Mouse (Mus musculus) heart, adult 2 months (tissue): Measurements from ENCODE around the gene Cr2.

Source experiments
- EP300 ChIP-seq: fragments of 200-500 bp; IDR thresholded peaks from 2 replicates; pipeline ENCODE4 v1.6.1; 2011; ENCODE audit warnings: low read depth, low read length, control low read depth; ENCODE audit not compliant: insufficient read depth
- POLR2A ChIP-seq: fragments of 200-500 bp; IDR thresholded peaks from 2 replicates; pipeline ENCODE4 v1.6.1; 2011; ENCODE audit warnings: mild to moderate bottlenecking, low read depth, low read length, control low read depth; ENCODE audit not compliant: insufficient read depth

DNA sequence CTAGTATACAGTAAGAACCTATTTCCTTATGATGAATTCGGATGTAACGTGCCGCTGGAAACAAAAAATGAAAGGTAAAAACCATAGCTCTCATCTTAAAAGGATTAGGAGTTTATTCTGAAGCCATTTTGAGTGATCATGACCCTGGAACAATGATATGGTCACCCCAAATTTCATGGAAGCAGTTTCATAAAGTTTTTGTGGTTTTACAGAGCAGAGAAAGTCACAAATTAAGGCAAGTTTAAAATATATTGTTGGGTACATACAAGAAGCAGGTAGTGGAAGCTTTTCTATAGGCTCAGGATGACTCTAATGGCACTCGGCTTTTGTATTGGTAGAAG is 44.9 kb downstream of the Cr2 start:
- no peak for TF ChIP-seq EP300
- no peak for TF ChIP-seq POLR2A
